Mouse (Mus musculus) c-Kit-positive CD71-positive TER-119-negative erythroid progenitor cells, embryonic 14.5 days (primary cell): ENCODE measurements around the gene Vmn2r120.
"Not testable (repeated sequence)": the region's sequence is repeated elsewhere in the genome, so short reads cannot be mapped to it uniquely, and the experiment has no call there.

Experiments
- DNase-seq: peaks from one replicate; pipeline ENCODE4 v3.0.0-alpha.2; 2013; ENCODE audit warnings: low read depth

The Vmn2r120 gene

DNA sequence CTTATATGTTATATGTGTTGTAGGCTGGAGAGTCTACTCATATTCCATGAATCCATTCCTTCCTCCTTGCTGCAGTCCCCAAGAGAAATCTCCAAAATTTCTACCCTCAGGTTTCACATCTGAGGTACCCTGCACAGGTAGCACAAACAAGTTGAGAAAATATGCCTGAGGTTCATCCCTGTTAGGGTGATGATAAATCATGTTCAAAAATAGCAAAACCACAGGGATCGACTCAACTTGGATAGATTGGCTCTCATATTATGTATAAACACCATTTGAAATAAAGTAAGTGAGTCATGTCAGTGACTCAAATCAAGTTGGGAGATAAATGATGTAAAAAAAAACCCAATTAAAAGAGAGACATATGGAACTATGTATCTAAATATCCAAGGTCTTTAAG, at the start of gene Vmn2r120:
Vmn2r120 (minus strand) TSS at position 101 of the 400 bp plus-strand sequence.
- DNase-seq, result no peak

DNA sequence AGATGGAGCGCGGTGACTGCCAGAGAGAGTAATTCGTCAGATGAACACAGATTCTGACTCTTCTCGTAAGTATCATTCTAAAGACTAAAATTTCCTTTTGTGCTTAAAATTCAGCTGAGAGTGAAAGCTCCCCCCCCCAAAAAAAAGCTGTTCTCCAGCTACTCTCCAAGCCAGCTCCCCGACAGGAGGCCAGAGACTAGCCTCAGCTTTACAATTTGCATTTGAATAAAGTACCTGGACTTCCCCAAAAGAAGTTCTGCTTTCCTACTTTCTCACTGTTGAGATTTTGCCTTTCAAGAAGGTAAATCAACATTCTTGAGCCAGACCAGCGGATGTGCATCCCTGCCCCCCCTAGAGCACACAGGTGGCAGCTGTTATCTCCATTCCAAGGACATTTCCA, 42.0 kb upstream of the Vmn2r120 start:
- not testable (repeated sequence) for DNase-seq

DNA sequence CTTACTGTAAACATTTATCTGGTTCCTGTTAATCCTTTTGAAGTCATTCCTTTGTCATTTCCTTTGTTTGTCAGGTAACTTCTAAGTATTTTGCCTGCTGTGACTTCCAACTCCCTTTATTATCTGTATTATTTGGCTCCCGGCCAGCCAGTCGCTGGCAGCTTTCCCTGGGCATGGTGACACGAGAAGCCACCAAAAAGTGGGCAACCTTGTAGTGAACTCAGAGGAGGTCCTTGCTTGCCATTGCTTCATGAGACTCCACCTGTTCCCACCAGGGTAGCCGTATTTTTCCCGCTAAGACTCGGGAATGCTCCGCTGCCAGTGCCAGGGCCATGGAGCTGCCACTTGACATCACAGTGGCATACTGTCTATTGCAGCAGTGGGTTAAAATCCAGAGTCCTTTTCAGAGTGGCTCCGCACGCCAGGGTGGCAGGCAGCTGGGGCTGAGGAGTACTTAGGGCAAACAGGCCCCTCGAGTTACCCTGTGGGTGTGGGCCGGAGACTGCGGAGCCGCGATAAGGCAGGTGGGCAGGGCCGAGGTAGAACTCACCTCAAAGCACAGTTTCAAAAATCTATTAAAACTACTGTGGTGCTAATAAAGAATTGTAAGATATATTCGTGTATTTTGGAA, 28.9 kb upstream of the Vmn2r120 start:
- DNase-seq, result no peak
